9 mouse cellular contexts compared by ENCODE assay signal in the genomic region with DNA sequence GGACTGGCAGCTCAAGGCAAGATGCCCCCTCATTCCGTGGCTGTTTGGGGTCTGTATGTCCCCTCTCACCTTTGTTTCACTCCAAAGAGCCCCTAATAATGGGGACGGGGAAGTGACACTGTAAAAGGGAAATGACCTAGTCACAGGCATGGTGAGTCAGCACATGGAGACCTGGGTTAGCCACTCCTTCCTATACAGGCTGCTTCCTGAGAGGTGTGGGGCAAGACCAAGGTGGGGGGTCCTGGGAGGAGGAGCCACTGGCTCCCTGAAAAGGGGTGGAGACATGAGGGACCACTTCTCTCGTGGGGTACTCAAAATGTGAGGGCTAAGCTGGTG. TPM values are rescaled to one million over a fixed set of nuclear protein-coding genes. Genes with fewer than 3 reads are reported as not detected.
DNase-seq lines count a peak whose midpoint lies in the region; ATAC-seq and TF ChIP-seq lines count a peak whose summit lies in the region.
"Had no signal": no experiment of that assay in that cellular context is flagged by ENCODE, and none has a peak within 500 bp of the region (broad histone marks: within the 10 kb centered on the region; RNA-seq: fewer than 3 reads in every experiment).

No protein-coding gene starts in this region.

- H3K9me3 ChIP-seq in ES-Bruce4 (replicated peaks; ENCODE audit: control insufficient read depth, insufficient read depth, low read length, poor library complexity, severe bottlenecking) = no peaks in the 10 kb centered on the region

- H3K9ac ChIP-seq in ES-Bruce4 (ENCODE audit: low read depth, poor library complexity, severe bottlenecking) = peak overlapping the region; percentile 18; the same call in 1 of the 2 replicates
- H3K9ac ChIP-seq: liver, embryonic 14.5 days had no signal

- TF ChIP-seq CTCF in C2C12 (IDR thresholded peaks at IDR 0.05; ENCODE audit: control insufficient read depth, insufficient read depth, insufficient read length) (no peak), ES-Bruce4 (IDR thresholded peaks at IDR 0.05; ENCODE audit: low read depth, low read length) (no peak)

- peak; percentile 31 for DNase-seq in lung, postnatal 36 days
- DNase-seq in Muller cell, postnatal 12 days (ENCODE audit: inconsistent ontology term) = no peak
- DNase-seq in urinary bladder, postnatal 10 days (ENCODE audit: low spot score) = no peak
- DNase-seq in yolk sac, embryonic 10.5 days (ENCODE audit: low spot score) = no peak
- DNase-seq: thymus, postnatal 25 days had no signal

- TF ChIP-seq POLR2A in ES-Bruce4 (IDR thresholded peaks at IDR 0.05; ENCODE audit: insufficient read depth, low read length) = no peak

- TF ChIP-seq EP300 in ES-Bruce4 (IDR thresholded peaks at IDR 0.05; ENCODE audit: insufficient read depth, low read depth, low read length) = 0 out of 2 replicates have a peak, but pooled peaks have one; percentile 20

- peak overlapping the region; percentile 56 for H3ac ChIP-seq in C2C12 (ENCODE audit: control insufficient read depth, insufficient read length, low read depth)

- H3K79me3 ChIP-seq in C2C12 (ENCODE audit: low read depth) = peaks cover 42% of the 10 kb centered on the region

- ATAC-seq in hematopoietic stem cell, adult 5-6 weeks (replicated peaks in 1 of 2; ENCODE audit: insufficient read depth in 1 of 2, low FRiP score in 2 of 2, low TSS enrichment in 1 of 2, low read depth in 1 of 2, poor library complexity in 2 of 2, severe bottlenecking in 2 of 2) = peak; percentile 59 to 79

- H3K27ac ChIP-seq in ES-Bruce4 (ENCODE audit: insufficient read depth, low read length) = peak overlapping the region; percentile 67
- H3K27ac ChIP-seq: liver, embryonic 14.5 days had no signal

- peaks cover 77% of the 10 kb centered on the region for H3K79me2 ChIP-seq in C2C12 (ENCODE audit: control insufficient read depth, insufficient read depth)

- H3K36me3 ChIP-seq in C2C12 (ENCODE audit: control insufficient read depth, insufficient read depth) (peaks cover 57% of the 10 kb centered on the region), ES-Bruce4 (ENCODE audit: control insufficient read depth, insufficient read depth, low read length, poor library complexity, severe bottlenecking) (peaks cover 6% of the 10 kb centered on the region; the same call in 1 of the 2 replicates)

- no peak overlapping the region for H3K4me3 ChIP-seq in C2C12 (ENCODE audit: insufficient read depth, poor library complexity, severe bottlenecking)
- H3K4me3 ChIP-seq in ES-Bruce4 (ENCODE audit: low read depth, low read length) = no peak overlapping the region

- peaks cover 11% of the 10 kb centered on the region for H3K4me1 ChIP-seq in ES-Bruce4 (ENCODE audit: control insufficient read depth, insufficient read depth, low read length)

- no peaks in the 10 kb centered on the region for H3K27me3 ChIP-seq in C2C12 (ENCODE audit: control insufficient read depth, insufficient read depth, insufficient read length)
- no peaks in the 10 kb centered on the region for H3K27me3 ChIP-seq in ES-Bruce4 (ENCODE audit: control insufficient read depth, insufficient read depth, low read length, poor library complexity, severe bottlenecking)

TF ChIP-seq in C2C12, 6 proteins besides CTCF, POLR2A, EP300 and RAD21:
- TF ChIP-seq MAX (IDR thresholded peaks at IDR 0.05) (no peak), CEBPB (IDR thresholded peaks at IDR 0.05; ENCODE audit: low read depth) (no peak), MYOD1 (IDR thresholded peaks at IDR 0.05; ENCODE audit: control insufficient read depth, insufficient read length, low read depth) (no peak), USF1 (IDR thresholded peaks at IDR 0.05; ENCODE audit: low read depth) (no peak), MYOG (IDR thresholded peaks at IDR 0.05; ENCODE audit: control insufficient read depth, extremely low read depth, insufficient read length) (no peak), FOSL1 (IDR thresholded peaks at IDR 0.05; ENCODE audit: insufficient read depth, low read length, poor library complexity, severe bottlenecking) (no peak)

RNA-seq across cellular contexts. Expression of a gene that starts 3.2 kb away (rescaled TPM):
- polyA plus RNA-seq in C2C12 (2012; fragmentation: generic; extraction: Trizol) (344 TPM), ES-Bruce4 (2011; ENCODE audit: insufficient read depth, insufficient read length, low read depth, missing spikeins) (84.4 and 97.7 TPM in 2 replicates)
- 8.1 and 10.0 TPM in 2 replicates for total RNA-seq in hematopoietic stem cell, adult 5-6 weeks (2017)

RNA-seq across cellular contexts. Expression of a gene that starts 18.8 kb away (rescaled TPM):
- 0.83 TPM for polyA plus RNA-seq in C2C12 (2012; fragmentation: generic; extraction: Trizol)
- 0.39 and 1.0 TPM in 2 replicates for polyA plus RNA-seq in ES-Bruce4 (2011; ENCODE audit: insufficient read depth, insufficient read length, low read depth, missing spikeins)
- 4.1 and 15.5 TPM in 2 replicates for total RNA-seq in hematopoietic stem cell, adult 5-6 weeks (2017)

RNA-seq across cellular contexts. Expression of a gene that starts 22.4 kb away (rescaled TPM):
- polyA plus RNA-seq in C2C12 (2012; fragmentation: generic; extraction: Trizol) (87.7 TPM), ES-Bruce4 (2011; ENCODE audit: insufficient read depth, insufficient read length, low read depth, missing spikeins) (43.6 and 44.3 TPM in 2 replicates)
- 0.60 and 2.3 TPM in 2 replicates for total RNA-seq in hematopoietic stem cell, adult 5-6 weeks (2017)

RNA-seq across cellular contexts. Expression of a gene that starts 26.2 kb away (rescaled TPM):
- 65.4 TPM for polyA plus RNA-seq in C2C12 (2012; fragmentation: generic; extraction: Trizol)
- polyA plus RNA-seq in ES-Bruce4 (2011; ENCODE audit: insufficient read depth, insufficient read length, low read depth, missing spikeins) = 55.2 and 63.9 TPM in 2 replicates
- 53.7 and 58.2 TPM in 2 replicates for total RNA-seq in hematopoietic stem cell, adult 5-6 weeks (2017)

RNA-seq across cellular contexts. Expression of a gene that starts 46.2 kb away (rescaled TPM):
- polyA plus RNA-seq in C2C12 (2012; fragmentation: generic; extraction: Trizol) = 10.8 TPM
- polyA plus RNA-seq in ES-Bruce4 (2011; ENCODE audit: insufficient read depth, insufficient read length, low read depth, missing spikeins) = 3.1 and 3.4 TPM in 2 replicates
- 0.25 TPM in 1 of 2 replicates, not detected in the other for total RNA-seq in hematopoietic stem cell, adult 5-6 weeks (2017)
